Mouse (Mus musculus): ENCODE measurements around the gene Ralgapa2. TPM values are rescaled to one million over a fixed set of nuclear protein-coding genes. Genes with fewer than 3 reads are reported as not detected.

Gene Ralgapa2
- total and polyA plus RNA-seq, 2 experiments from 2014 or later = 9.5 to 29.0 TPM

DNA sequence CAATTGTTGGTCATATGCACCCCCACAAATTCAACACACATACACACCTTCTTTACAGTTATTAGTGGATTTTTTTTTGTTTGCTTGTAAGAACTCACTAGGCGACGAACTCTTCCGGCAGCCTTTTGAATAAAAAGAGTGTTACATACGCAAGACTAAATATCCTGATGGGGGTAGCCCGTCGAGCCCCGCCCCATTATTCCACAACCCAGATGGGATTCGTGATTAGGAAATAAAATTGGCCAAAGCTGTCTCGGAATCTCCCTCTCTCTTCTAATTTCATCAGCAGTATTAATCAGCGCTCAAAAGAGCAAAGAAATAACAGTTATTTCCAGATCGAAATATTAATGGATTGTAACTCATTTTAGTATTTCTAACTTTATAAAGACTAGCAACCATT, 292.4 kb downstream of the Ralgapa2 start:
- Histone ChIP-seq H3K36me3 (ENCODE audit: insufficient read depth, low read length) (no peaks in the 10 kb centered on the region), H3K27me3 (ENCODE audit: insufficient read depth, low read length) (peaks cover 10% of the 10 kb centered on the region; the same call in 1 of the 2 replicates), H3K4me2 (ENCODE audit: low read depth, low read length) (no peak overlapping the region; the same call in 1 of the 2 replicates), H3K9me3 (ENCODE audit: low read length) (no peaks in the 10 kb centered on the region), H3K27ac (no peak overlapping the region), H3K4me3 (ENCODE audit: low read length) (no peak overlapping the region), H3K9ac (replicated peaks; ENCODE audit: low read length) (no peak overlapping the region), H3K4me1 (ENCODE audit: insufficient read depth, low read length) (peaks cover 11% of the 10 kb centered on the region; the same call in 1 of the 2 replicates)
- ATAC-seq (no peak), DNase-seq (ENCODE audit: low spot score) (no peak)
- no peak for TF ChIP-seq CTCF (IDR thresholded peaks at IDR 0.05; ENCODE audit: low read depth)
- 14% methylated on average over 11 of the region's 11 CpGs for WGBS

DNA sequence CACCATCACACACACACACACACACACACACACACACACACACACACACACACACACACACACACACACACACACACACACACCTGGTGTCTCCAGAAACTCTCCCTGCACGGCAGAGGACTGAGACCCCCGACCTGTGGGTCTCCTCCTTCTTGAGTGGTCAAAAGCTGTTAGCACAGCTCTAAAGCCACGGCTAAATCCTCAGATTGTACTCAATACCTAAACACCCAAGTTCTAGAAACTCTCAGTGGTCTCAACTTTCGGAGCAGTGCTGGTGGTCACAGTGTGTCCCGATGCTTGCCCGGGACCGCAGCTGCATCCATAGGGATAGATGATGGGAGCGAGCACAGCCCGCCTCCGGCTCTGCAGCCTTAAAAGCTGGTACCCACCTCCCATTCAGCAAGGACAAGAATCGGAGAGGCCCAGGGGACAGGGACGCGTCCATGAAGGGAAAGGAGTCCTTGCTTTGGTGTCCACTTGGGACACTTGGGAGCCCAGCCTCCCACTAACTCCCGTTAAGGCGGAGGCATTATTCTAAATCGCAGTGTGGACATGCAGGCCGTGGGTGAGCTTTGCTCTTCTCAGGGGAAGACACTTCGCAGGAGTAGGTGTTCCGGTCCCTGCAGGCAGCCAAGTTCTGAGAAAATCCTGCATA, 293.1 kb downstream of the Ralgapa2 start:
- H3K36me3 ChIP-seq (ENCODE audit: insufficient read depth, low read length) = no peaks in the 10 kb centered on the region
- DNase-seq (ENCODE audit: low spot score) = no peak
- peaks cover 11% of the 10 kb centered on the region; the same call in 1 of the 2 replicates for H3K4me1 ChIP-seq (ENCODE audit: insufficient read depth, low read length)
- TF ChIP-seq CTCF (IDR thresholded peaks at IDR 0.05; ENCODE audit: low read depth) = no peak
- no peak overlapping the region for H3K27ac ChIP-seq
- H3K9me3 ChIP-seq (ENCODE audit: low read length) = no peaks in the 10 kb centered on the region
- no peak for ATAC-seq
- no peak overlapping the region for H3K4me3 ChIP-seq (ENCODE audit: low read length)
- 14% methylated on average over 19 of the region's 19 CpGs for WGBS
- H3K27me3 ChIP-seq (ENCODE audit: insufficient read depth, low read length) = peaks cover 10% of the 10 kb centered on the region; the same call in 1 of the 2 replicates
- no peak overlapping the region for H3K9ac ChIP-seq (replicated peaks; ENCODE audit: low read length)
- peak overlapping the region; percentile 5; the same call in 1 of the 2 replicates for H3K4me2 ChIP-seq (ENCODE audit: low read depth, low read length)

DNA sequence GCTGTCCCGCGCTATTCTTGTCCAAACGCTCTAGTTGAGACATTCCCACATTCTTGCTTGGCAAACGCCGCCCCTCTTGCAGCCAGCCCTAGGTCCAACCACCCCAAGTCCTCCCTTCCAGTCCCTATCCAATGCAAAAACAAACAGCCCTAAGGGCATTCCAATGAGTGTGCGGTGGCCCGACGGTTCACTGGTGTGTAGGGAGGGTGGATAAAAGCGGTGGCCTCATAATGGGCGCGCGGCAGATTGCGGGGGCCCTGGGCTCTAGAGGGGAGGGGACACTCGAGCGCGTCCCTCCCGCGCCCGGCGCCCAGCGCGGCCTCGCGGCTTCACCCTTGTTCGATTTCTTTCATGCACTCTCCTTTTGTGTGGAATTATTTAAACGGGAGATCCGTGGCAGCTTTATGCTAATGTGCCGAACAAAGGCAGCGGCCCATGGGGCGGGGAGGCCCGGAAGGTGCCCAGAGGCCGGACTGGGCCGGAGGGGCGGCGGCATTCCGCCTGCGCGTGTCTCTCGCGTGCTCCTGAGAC, 293.9 kb downstream of the Ralgapa2 start:
- Histone ChIP-seq H3K27ac (no peak overlapping the region), H3K27me3 (ENCODE audit: insufficient read depth, low read length) (peaks cover 8% of the 10 kb centered on the region; the same call in 1 of the 2 replicates), H3K9ac (replicated peaks; ENCODE audit: low read length) (peak overlapping the region; percentile 33; the same call in 1 of the 2 replicates), H3K4me2 (ENCODE audit: low read depth, low read length) (peak overlapping the region; percentile 54), H3K36me3 (ENCODE audit: insufficient read depth, low read length) (no peaks in the 10 kb centered on the region), H3K4me3 (ENCODE audit: low read length) (peak overlapping the region; percentile 27), H3K4me1 (ENCODE audit: insufficient read depth, low read length) (peaks cover 11% of the 10 kb centered on the region; the same call in 1 of the 2 replicates), H3K9me3 (ENCODE audit: low read length) (no peaks in the 10 kb centered on the region)
- ATAC-seq = no peak
- 5% methylated on average over 38 of the region's 40 CpGs for WGBS
- peak; percentile 39 for DNase-seq (ENCODE audit: low spot score)
- no peak for TF ChIP-seq CTCF (IDR thresholded peaks at IDR 0.05; ENCODE audit: low read depth)

DNA sequence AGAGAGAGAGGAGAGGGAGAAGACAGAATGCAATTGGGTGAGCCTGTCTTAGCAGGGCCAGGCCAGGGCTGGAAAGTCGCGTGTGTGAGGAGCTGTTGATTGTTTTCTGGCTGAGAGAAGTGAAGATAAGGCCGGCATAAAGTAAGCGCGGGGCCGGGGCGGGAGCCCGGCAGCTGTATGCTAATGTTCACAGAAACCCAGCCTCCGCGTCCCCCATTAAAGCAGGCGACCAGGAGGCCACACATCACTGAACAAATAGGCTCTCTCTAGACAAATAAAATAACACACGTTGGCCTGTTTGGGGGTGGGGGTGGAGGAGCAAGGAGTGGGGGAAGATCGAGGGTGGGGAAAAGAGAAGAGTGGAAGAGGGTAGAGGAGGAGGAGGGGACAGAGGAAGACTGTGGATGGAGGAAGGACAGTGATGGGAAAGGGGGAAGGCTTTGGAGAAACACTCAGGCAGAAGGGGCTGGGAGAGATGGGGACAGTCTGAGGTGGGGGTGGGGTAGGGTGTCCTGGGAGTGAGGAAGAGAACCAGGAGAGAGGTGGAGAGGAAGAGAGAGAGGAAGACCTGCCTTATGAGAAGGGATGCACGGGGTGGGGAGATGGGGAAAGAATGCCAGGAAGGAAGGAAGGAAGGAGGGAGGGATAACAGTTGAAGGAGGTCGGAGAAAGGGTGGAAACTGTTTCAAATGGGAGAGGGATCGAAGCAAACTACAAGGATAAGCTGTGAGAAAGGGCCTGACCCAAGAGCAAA, 294.7 kb downstream of the Ralgapa2 start:
- DNase-seq (ENCODE audit: low spot score) (peak; percentile 49), ATAC-seq (no peak)
- peaks cover 5% of the 10 kb centered on the region; the same call in 1 of the 2 replicates for H3K27me3 ChIP-seq (ENCODE audit: insufficient read depth, low read length)
- TF ChIP-seq CTCF (IDR thresholded peaks at IDR 0.05; ENCODE audit: low read depth) = no peak
- no peaks in the 10 kb centered on the region for H3K36me3 ChIP-seq (ENCODE audit: insufficient read depth, low read length)
- no peak overlapping the region for H3K27ac ChIP-seq
- H3K9me3 ChIP-seq (ENCODE audit: low read length) = no peaks in the 10 kb centered on the region
- H3K9ac ChIP-seq (replicated peaks; ENCODE audit: low read length) = no peak overlapping the region
- H3K4me1 ChIP-seq (ENCODE audit: insufficient read depth, low read length) = peaks cover 11% of the 10 kb centered on the region; the same call in 1 of the 2 replicates
- WGBS = 4% methylated on average over 16 of the region's 16 CpGs
- peak overlapping the region; percentile 54 for H3K4me2 ChIP-seq (ENCODE audit: low read depth, low read length)
- no peak overlapping the region for H3K4me3 ChIP-seq (ENCODE audit: low read length)

DNA sequence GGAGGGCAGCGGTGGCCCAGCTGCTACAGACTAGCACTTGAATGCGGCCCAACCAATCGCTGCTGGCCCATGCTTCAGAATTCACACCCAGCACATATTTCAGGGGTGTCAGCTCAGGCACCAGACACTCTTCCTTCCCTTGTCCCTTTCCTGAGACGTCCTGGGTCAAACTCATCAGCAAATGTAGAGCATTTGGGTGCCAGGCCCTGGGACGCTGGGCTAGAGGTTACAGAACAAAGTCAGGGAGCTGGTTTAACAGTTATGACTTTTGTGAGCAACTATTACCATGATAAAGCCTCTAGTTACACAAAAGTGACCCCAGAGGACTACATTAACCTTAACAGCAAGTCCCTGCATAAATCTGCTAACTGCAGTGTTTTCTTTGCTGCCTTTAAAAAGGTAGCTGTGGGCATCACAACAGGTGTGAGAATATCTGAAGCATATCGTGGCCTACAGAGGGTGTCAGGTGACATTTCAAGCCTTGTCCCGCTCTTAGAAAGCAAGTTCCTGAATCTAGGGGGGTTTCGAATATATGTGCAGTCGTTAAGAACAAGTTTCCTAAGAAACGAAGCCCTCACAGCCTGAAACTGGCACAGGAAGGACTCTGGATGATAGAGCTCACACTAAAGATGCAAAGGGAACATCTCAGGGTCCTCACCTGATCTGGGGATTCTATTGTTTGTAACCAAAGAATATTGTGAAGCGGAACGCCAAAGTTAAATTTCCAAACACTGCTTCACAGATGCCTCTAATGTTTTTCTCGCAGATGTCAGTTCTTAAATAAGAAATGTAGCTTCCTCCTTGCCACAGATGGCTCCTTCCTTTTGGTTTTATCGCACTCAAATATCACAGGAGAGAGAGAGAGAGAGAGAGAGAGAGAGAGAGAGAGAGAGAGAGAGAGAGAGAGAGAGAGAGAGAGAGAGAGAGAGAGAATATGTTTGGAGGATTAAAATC, 295.8 kb downstream of the Ralgapa2 start:
- Histone ChIP-seq H3K9ac (replicated peaks; ENCODE audit: low read length) (no peak overlapping the region), H3K36me3 (ENCODE audit: insufficient read depth, low read length) (no peaks in the 10 kb centered on the region), H3K4me1 (ENCODE audit: insufficient read depth, low read length) (peaks cover 11% of the 10 kb centered on the region; the same call in 1 of the 2 replicates), H3K27ac (no peak overlapping the region), H3K4me3 (ENCODE audit: low read length) (no peak overlapping the region), H3K27me3 (ENCODE audit: insufficient read depth, low read length) (peaks cover 5% of the 10 kb centered on the region; the same call in 1 of the 2 replicates), H3K4me2 (ENCODE audit: low read depth, low read length) (no peak overlapping the region), H3K9me3 (ENCODE audit: low read length) (no peaks in the 10 kb centered on the region)
- TF ChIP-seq CTCF (IDR thresholded peaks at IDR 0.05; ENCODE audit: low read depth) = no peak
- DNase-seq (ENCODE audit: low spot score) (no peak), ATAC-seq (no peak)
- 28% methylated on average over 13 of the region's 14 CpGs for WGBS

DNA sequence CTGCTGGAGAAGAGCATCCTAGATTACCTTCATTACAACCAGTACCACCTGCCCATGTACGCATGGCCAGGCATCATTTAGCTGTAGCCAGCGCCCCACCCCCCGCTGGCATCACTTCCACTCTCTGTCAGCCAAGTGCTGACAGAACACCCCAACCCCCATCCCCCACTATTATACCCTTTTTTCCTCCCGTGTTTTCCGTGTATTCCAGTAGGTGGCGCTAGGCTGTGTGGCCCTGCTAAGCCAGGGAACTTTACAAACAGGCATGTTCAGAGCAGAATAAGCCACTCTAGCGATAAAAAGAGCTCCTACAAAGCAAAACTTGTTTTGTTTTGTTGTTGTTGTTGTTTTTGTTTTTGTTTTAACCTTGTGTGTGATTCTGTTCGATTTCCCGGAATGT, 297.4 kb downstream of the Ralgapa2 start:
- TF ChIP-seq CTCF (IDR thresholded peaks at IDR 0.05; ENCODE audit: low read depth) = peak; percentile 91
- Histone ChIP-seq H3K36me3 (ENCODE audit: insufficient read depth, low read length) (no peaks in the 10 kb centered on the region), H3K9ac (replicated peaks; ENCODE audit: low read length) (no peak overlapping the region), H3K27me3 (ENCODE audit: insufficient read depth, low read length) (no peaks in the 10 kb centered on the region), H3K4me3 (ENCODE audit: low read length) (no peak overlapping the region), H3K4me1 (ENCODE audit: insufficient read depth, low read length) (peaks cover 11% of the 10 kb centered on the region; the same call in 1 of the 2 replicates), H3K4me2 (ENCODE audit: low read depth, low read length) (no peak overlapping the region), H3K9me3 (ENCODE audit: low read length) (no peaks in the 10 kb centered on the region), H3K27ac (no peak overlapping the region)
- DNase-seq (ENCODE audit: low spot score) (peak; percentile 88), ATAC-seq (peak; percentile 61)
- WGBS = under 1% methylated on average over 9 of the region's 9 CpGs

Measured in hindbrain, postnatal 0 days (tissue).